ENCODE assay signal across 9 mouse cellular contexts in the genomic region with DNA sequence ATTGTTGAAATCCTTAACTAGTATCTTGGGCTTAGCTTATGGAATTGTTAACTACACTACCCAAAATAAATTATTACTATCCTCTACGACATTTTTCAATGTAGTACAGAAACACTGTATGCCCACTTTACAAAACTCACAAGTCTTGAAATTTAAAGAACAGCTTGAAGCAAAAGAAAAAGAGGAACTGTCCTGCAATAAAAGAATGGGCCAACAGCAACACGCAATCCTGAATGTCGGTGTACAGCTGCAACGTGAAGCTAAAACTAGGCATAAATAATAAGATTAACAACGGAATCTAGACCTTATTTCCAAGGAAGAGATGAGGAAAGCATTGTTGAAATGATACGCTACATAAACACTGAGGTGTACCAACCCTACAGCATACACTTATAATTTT. TPM values are rescaled to one million over a fixed set of nuclear protein-coding genes. Genes with fewer than 3 reads are reported as not detected.
DNase-seq lines count a peak whose midpoint lies in the region; ATAC-seq and TF ChIP-seq lines count a peak whose summit lies in the region.
"Had no signal": no experiment of that assay in that cellular context is flagged by ENCODE, and none has a peak within 500 bp of the region (broad histone marks: within the 10 kb centered on the region; RNA-seq: fewer than 3 reads in every experiment).

No protein-coding gene starts in this region.

- no peaks in the 10 kb centered on the region for H3K36me3 ChIP-seq in heart, embryonic 11.5 days (ENCODE audit: control insufficient read depth, insufficient read depth, low read length)
- H3K36me3 ChIP-seq in G1E (replicated peaks) = peaks cover 30% of the 10 kb centered on the region
- H3K36me3 ChIP-seq in hindbrain, embryonic 11.5 days (ENCODE audit: control insufficient read depth, insufficient read depth, low read length) = no peaks in the 10 kb centered on the region

- H3K4me3 ChIP-seq in heart, embryonic 11.5 days (ENCODE audit: low read depth, low read length) = peak overlapping the region; percentile 78
- H3K4me3 ChIP-seq in G1E (ENCODE audit: low read depth, low read length) = peak overlapping the region; percentile 83
- peak overlapping the region; percentile 80 for H3K4me3 ChIP-seq in hindbrain, embryonic 11.5 days (ENCODE audit: low read depth, low read length)

- H3K27ac ChIP-seq in heart, embryonic 11.5 days (ENCODE audit: low read depth, low read length) = peak overlapping the region; percentile 93
- peak overlapping the region; percentile 86; the same call in 1 of the 2 replicates for H3K27ac ChIP-seq in hindbrain, embryonic 11.5 days (ENCODE audit: low read depth, low read length)

- H3K27me3 ChIP-seq in heart, embryonic 11.5 days (ENCODE audit: control insufficient read depth, insufficient read depth, low read length) = no peaks in the 10 kb centered on the region
- no peaks in the 10 kb centered on the region for H3K27me3 ChIP-seq in G1E (ENCODE audit: insufficient read depth, low read length)
- no peaks in the 10 kb centered on the region for H3K27me3 ChIP-seq in hindbrain, embryonic 11.5 days (ENCODE audit: control insufficient read depth, insufficient read depth, low read length)

- H3K9ac ChIP-seq in heart, embryonic 11.5 days (ENCODE audit: low read depth, low read length) = peak overlapping the region; percentile 93
- H3K9ac ChIP-seq in hindbrain, embryonic 11.5 days (ENCODE audit: low read depth, low read length) = peak overlapping the region; percentile 86

- H3K4me1 ChIP-seq in heart, embryonic 11.5 days (ENCODE audit: control insufficient read depth, insufficient read depth, low read length) = peaks cover 17% of the 10 kb centered on the region
- H3K4me1 ChIP-seq in G1E (ENCODE audit: insufficient read depth, low read depth, low read length) = peaks cover 50% of the 10 kb centered on the region
- no peaks in the 10 kb centered on the region; the same call in 1 of the 2 replicates for H3K4me1 ChIP-seq in hindbrain, embryonic 11.5 days (replicated peaks; ENCODE audit: control insufficient read depth, insufficient read depth, low read length)

- no peaks in the 10 kb centered on the region for H3K9me3 ChIP-seq in heart, embryonic 11.5 days (replicated peaks; ENCODE audit: control insufficient read depth, low read length)
- H3K9me3 ChIP-seq in G1E (replicated peaks) = no peaks in the 10 kb centered on the region
- no peaks in the 10 kb centered on the region for H3K9me3 ChIP-seq in hindbrain, embryonic 11.5 days (ENCODE audit: control insufficient read depth, low read length)

- no peak for DNase-seq in heart, adult 8-10 months (ENCODE audit: low spot score)
- peak; percentile 29 for DNase-seq in G1E (ENCODE audit: low spot score)
- DNase-seq in hindbrain, embryonic 11.5 days (ENCODE audit: low spot score) = no peak
- DNase-seq in adrenal gland, postnatal 4 days (ENCODE audit: low spot score in 2 of 2) = no peak
- no peak for DNase-seq in layer of hippocampus, adult 9-11 months
- no peak for DNase-seq in cerebellum, adult 9-11 months
- DNase-seq: cerebellum, adult 11 months had no signal

- no peak for TF ChIP-seq CTCF in G1E (IDR thresholded peaks at IDR 0.05; ENCODE audit: low read depth, low read length)

- ATAC-seq in heart, embryonic 11.5 days (replicated peaks; ENCODE audit: insufficient number of reproducible peaks, low FRiP score, low TSS enrichment) = no peak
- no peak for ATAC-seq in G1E (ENCODE audit: extremely low read depth, insufficient number of reproducible peaks, low FRiP score, poor library complexity, severe bottlenecking)
- ATAC-seq in hindbrain, embryonic 11.5 days (ENCODE audit: low FRiP score) = no peak
- 0 out of 2 replicates have a peak, but pooled peaks have one; percentile 29 for ATAC-seq in megakaryocyte, adult 5-6 weeks (ENCODE audit: poor library complexity, severe bottlenecking)

- 21% methylated on average over 6 of the region's 6 CpGs for WGBS in heart, embryonic 11.5 days (ENCODE audit: insufficient replicate concordance)
- WGBS in hindbrain, embryonic 11.5 days = 30% methylated on average over 6 of the region's 6 CpGs

- H3K4me2 ChIP-seq in heart, embryonic 11.5 days = peak overlapping the region; percentile 87
- peak overlapping the region; percentile 67 for H3K4me2 ChIP-seq in hindbrain, embryonic 11.5 days (replicated peaks; ENCODE audit: low read depth, low read length)

RNA-seq across cellular contexts. Expression of gene Anln, which starts 1.1 kb away (rescaled TPM):
- polyA plus RNA-seq in heart, embryonic 11.5 days (2014; fragmentation: Nextera tagmentation; extraction: Ambion mirVana) = 50.1 and 56.3 TPM in 2 replicates
- 1 to 10 TPM in 2 of 4 experiments, under 1 TPM in 2; 0.84 to 2.0 (median 1.1) TPM for total RNA-seq in heart, adult 8-10 months (2022)
- 183 and 184 TPM in 2 replicates for total RNA-seq in G1E (2014; fragmentation: Nextera tagmentation)
- 62.1 and 62.4 TPM in 2 replicates for total RNA-seq in G1E (2017)
- polyA plus RNA-seq in G1E (2012) = 6.8 and 8.7 TPM in 2 replicates
- polyA plus RNA-seq in hindbrain, embryonic 11.5 days (2014; fragmentation: Nextera tagmentation; extraction: Ambion mirVana) = 34.0 and 40.2 TPM in 2 replicates
- 100 and 102 TPM in 2 replicates for total RNA-seq in megakaryocyte, adult 5-6 weeks (2015)
- total RNA-seq in megakaryocyte, adult 5-6 weeks (2017) = 73.3 and 81.7 TPM in 2 replicates
- total RNA-seq in adrenal gland, postnatal 4 days (2021) = 10 to 100 TPM; 27.0 to 28.1 TPM

RNA-seq across cellular contexts. Expression of gene 9530077C05Rik, which starts 23.4 kb away (rescaled TPM):
- 2.9 and 3.0 TPM in 2 replicates for polyA plus RNA-seq in heart, embryonic 11.5 days (2014; fragmentation: Nextera tagmentation; extraction: Ambion mirVana)
- under 1 TPM; 0.47 to 0.90 (median 0.57) TPM for total RNA-seq in heart, adult 8-10 months (2022)
- total RNA-seq in G1E (2014; fragmentation: Nextera tagmentation) (5.1 and 10.3 TPM in 2 replicates), G1E (2017) (6.8 and 7.9 TPM in 2 replicates)
- polyA plus RNA-seq in G1E (2012) = 1.3 and 1.8 TPM in 2 replicates
- polyA plus RNA-seq in hindbrain, embryonic 11.5 days (2014; fragmentation: Nextera tagmentation; extraction: Ambion mirVana) = 9.3 and 9.8 TPM in 2 replicates
- total RNA-seq in megakaryocyte, adult 5-6 weeks (2015) = 2.2 and 2.7 TPM in 2 replicates
- 3.4 and 5.8 TPM in 2 replicates for total RNA-seq in megakaryocyte, adult 5-6 weeks (2017)
- total RNA-seq in adrenal gland, postnatal 4 days (2021) = 1 to 10 TPM; 5.2 to 7.6 TPM

Comparison
In these comparisons a context has a peak if more than half of its experiments do, and no peak if none do; other contexts are left out.
1. RNA of gene Anln, which starts 1.1 kb away (total RNA-seq): 62.1 to 184 TPM in G1E, 73.3 to 102 TPM in megakaryocyte, adult 5-6 weeks and 27.0 to 28.1 TPM in adrenal gland, postnatal 4 days; 0.84 to 2.0 TPM in heart, adult 8-10 months; every median in the first group is over 4 times any median in the second.
2. Peak in every context shown above with its lines, with median percentiles within 50 percentile points of each other: H3K4me3 ChIP-seq.